Mouse (Mus musculus): ENCODE data around the gene Gm34653.
A peak's percentile ranks its signal among the peaks of the same experiment; 100 is the strongest.
"Not testable (repeated sequence)": the region's sequence is repeated elsewhere in the genome, so short reads cannot be mapped to it uniquely, and the experiment has no call there.

Gene Gm34653

DNA sequence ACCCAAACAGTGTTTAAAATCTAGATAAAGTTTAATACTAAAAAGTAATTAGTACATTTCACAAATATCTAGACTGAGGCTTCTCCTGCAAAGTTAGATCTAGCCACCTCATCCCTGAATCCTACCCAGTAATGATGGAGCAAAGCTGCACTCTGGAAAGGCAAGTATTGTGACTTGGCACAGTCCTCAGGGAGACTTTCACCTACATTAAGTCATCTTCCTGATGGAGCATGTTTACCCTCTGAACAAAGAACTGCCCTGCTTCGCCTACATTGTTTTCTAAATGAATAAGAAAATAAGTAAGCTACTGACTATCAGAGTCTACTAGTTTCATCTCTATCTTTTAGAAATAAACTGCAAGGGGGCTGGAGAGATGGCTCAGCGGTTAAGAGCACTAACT lies 14.3 kb upstream of the Gm34653 start:
- DNase-seq: no peak

- DNase-seq: peak; percentile 92
These were observed 6.9 kb upstream of the Gm34653 start, which contains the start of gene Fbxw2 for GRCm38 (mm10) chr2:34825827-34826459. Fbxw2 (minus strand) TSS chr2:34826311.

DNA sequence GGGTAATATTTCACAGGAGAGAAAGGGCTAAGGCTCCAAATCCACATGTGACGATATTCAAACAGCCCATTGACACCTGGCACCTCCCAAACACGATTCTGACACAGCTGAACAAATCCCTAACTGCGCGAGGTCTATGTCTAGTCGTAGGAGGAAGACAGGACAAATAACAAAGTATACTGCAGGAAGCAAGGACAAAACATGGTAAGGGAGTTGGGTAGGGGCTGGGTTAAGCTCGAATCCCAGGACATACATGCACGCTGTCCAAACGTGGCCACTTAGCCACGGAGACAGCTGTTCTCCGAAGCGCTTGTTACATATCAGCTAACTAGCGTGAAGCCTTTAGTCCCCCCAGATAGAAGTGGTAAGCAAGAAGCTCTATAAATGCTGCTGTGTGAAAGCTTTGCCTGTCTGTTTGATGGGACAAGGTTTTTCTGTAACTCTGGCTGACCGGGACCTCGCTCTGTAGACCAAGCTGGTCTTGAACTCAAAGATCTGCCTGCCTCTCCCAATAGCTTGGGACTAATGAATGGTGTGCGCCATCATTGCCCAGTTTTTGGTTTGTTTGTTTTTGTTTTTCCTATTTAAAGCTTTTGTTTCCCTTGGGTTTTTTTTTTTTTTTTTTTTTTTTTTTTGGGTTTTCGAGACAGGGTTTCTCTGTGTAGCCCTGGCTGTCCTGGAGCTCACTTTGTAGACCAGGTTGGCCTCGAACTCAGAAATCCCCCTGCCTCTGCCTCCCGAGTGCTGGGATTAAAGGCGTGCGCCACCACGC lies 6.2 kb upstream of the Gm34653 start:
- DNase-seq: no peak

- DNase-seq: no peak
These were observed 5.2 kb upstream of the Gm34653 start for GRCm38 (mm10) chr2:34827591-34827990.

- no peak for DNase-seq
These were observed 4.8 kb upstream of the Gm34653 start for GRCm38 (mm10) chr2:34828026-34828425.

- DNase-seq: not testable (repeated sequence)
These were observed 2.7 kb upstream of the Gm34653 start for GRCm38 (mm10) chr2:34830066-34830465.

- DNase-seq: no peak
These were observed 817 bp downstream of the Gm34653 start for GRCm38 (mm10) chr2:34833624-34834023.

DNA sequence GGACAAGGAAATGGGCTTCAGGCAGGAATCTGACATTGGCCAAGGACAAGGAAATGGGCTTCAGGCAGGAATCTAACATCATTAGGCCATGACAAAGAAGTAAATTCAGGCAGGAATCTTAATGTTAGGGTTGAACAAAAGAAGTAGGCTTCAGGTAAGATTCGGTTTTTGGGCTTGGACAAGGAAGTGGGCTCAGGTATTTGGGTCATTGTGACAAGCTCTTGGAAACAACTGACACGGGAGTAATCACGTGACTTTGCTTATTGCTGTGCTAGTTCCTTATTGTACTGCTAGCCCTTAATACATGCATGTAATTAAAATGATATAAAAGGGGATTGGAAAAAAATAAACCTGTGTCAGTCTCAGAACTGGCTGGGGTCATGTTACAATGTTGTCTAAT lies 2.9 kb downstream of the Gm34653 start:
- no peak for DNase-seq

GRCm38 (mm10) chr2:34840143-34840542 lies 7.3 kb downstream of the Gm34653 start:
- not testable (repeated sequence) for DNase-seq

GRCm38 (mm10) chr2:34841706-34842105 lies 8.9 kb downstream of the Gm34653 start:
- no peak for DNase-seq

GRCm38 (mm10) chr2:34843211-34843939 lies 10.6 kb downstream of the Gm34653 start:
- DNase-seq: no peak

DNA sequence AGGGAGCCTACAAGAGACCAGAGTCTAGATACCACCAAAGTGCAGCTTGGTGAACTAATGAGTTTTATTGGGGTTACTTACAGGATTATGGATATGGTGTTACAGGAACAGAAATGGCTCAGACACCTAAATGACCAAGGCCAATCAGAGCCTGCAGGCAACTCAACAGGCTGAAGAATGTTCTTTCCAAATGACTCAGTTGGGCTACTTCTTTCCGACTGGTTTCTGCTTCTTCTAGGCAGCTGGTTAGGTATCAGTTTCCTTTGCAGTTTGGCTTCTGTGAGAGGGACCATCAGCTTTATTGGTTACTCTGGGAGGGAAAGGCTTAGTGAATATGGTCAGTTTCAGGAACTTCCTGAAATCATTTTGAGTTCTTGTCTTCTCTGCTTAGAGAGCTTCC lies 14.9 kb downstream of the Gm34653 start:
- DNase-seq: no peak

DNA sequence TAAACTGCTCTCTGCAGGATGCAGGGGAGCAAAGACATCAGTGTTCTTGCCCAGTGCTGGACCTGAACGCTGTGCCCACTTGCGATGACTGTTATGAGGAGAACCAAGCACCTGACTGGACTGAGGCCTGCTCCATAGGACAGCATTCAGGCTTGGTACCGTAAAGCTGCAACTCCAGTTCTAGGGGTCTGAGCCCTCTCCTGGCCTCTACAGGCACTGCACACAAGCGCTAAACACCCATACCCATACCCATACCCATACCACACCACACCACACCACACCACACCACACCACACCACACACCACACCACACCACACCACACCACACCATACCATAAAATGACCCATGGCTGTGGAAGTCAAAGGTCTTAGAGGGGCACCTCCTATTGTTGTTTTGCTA lies 22.5 kb downstream of the Gm34653 start:
- DNase-seq: no peak

DNA sequence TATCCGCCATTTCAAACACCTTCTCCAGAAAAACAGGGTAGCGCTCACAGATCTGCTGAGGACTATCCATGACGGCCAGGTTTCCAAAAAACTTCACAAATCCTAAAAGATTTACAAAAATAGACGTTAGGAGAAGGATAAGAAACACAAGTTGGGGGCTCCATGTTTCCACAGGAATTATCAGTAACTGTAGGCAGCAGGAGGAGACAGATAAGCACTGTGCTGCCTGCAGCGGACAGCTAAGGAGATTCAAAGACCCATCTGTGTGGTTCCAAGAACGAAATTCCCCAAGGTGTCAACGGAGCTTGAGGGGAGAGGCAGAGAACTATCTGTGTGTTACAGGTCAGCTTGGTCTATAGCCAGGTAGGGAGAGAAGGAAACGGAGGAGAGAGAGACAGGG lies 24.9 kb downstream of the Gm34653 start:
- no peak for DNase-seq

GRCm38 (mm10) chr2:34869680-34870079 lies 36.9 kb downstream of the Gm34653 start:
- no peak for DNase-seq

- DNase-seq: peak; percentile 90
These were observed 38.0 kb downstream of the Gm34653 start for GRCm38 (mm10) chr2:34870520-34871474.

- DNase-seq: no peak
These were observed 41.5 kb downstream of the Gm34653 start, which contains the start of gene Cutal for GRCm38 (mm10) chr2:34874271-34874670. Cutal (plus strand) TSS chr2:34874396.

DNA sequence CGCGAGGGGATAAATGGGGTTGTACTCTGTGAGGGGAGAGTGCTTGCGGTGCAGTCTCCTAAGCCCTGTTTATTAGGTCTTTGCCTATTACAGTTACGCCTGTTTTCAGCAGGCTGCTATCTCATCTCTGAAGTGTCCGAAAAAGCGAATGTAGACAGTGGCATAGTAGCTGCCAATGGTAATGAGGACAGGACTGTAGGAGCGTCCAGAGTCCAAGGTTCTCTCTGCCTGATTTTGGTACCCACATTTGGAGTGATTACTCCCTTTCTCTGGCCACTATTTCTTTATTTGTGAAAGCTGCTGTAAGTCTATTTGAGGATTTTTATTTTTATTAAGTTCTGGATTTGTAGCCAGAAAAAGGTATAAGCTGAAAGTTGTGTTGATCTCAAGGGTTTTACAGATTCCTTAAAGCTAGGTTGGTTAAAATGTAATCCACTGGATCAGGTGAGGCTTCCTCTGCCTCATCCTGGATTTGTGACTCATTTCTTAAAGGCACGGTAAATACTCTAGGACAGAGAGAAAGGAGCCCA lies 42.1 kb downstream of the Gm34653 start, which contains the start of gene Psmd5:
Gene Psmd5, minus strand, starts transcription at position 153 of the 530 bp plus-strand sequence.
- DNase-seq: no peak

GRCm38 (mm10) chr2:34880054-34880453 lies 47.2 kb downstream of the Gm34653 start:
- DNase-seq: no peak

GRCm38 (mm10) chr2:34882757-34883156 lies 50.0 kb downstream of the Gm34653 start:
- no peak for DNase-seq

- DNase-seq: no peak
These were observed 50.4 kb downstream of the Gm34653 start for GRCm38 (mm10) chr2:34883190-34883589.

DNA sequence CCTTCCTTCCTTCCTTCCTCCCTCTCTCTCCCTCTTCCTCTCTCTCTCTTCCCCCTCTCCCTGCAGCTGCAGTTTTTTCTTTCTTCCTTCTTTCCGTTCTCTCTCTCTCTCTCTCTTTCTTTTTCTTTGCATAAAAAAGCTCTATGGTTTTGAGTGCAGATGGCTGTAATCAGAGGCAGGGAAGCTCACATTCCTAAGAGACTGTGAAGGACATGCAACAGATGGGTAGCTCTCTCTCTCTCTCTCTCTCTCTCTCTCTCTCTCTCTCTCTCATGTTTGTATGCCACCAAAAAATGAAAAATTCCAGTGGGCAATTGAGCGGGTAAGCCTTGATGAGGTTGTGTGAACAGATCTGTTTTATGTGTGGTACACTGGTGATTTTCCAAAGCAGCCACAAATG lies 51.4 kb downstream of the Gm34653 start:
- DNase-seq: no peak
